Mouse (Mus musculus): Measurements from ENCODE around the gene Unc50. TPM values are rescaled to one million over a fixed set of nuclear protein-coding genes. Genes with fewer than 3 reads are reported as not detected.
A peak's percentile ranks its signal among the peaks of the same experiment; 100 is the strongest.

Gene Unc50
- total RNA-seq (2014; rRNA removed) (78.3 and 88.8 TPM in 2 replicates), polyA plus RNA-seq (2015; fragmentation: Nextera tagmentation; extraction: Ambion mirVana) (125 and 139 TPM in 2 replicates)

DNA sequence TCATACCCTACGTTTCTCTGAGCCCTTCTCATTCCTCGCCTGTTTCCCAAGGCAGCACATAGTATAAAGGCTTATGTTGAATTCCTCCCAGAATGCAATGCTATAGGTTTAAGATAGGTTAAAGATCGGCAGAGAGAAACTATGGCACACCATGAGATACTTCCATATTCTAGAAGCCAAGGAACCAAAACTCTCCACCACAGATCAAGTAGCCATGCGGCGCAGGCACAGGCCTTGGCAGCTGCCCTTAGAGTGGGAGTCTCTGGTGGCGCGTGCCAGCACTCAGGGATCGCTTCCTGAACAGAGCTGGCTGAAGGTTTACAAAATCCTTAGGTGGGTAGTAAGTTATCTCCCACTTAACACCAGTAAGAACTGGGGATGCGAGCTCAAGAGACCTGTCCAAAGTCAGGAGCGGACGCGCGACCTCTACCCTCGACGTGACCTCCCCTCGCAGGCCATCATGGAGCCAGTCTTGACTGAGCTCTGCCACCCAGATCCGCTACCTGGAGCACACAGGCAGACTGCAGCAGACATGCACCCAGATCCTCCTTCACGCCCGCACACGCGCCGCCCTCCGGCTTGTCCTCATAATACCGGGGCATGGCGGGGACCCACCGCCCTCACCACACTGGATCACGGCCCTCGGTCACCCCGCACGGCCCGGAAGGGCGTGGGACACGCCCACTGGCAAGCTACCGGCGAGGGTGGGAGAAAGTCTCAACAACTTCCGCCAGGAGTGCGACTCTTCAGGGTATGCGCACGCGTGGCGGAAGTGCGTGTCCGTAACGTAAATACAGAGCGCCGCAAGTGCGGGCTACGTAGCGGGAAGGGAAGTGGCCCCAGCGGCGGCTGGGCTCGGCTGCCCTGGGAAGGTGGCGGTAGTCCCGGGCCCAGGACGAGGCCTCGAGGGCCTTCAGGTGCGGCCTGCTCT, at the start of gene Unc50, which contains the start of gene Coa5:
TSS of gene Unc50 (plus strand) at position 774 of the 931 bp plus-strand sequence.
TSS of gene Coa5 (minus strand) at position 738 of the 931 bp plus-strand sequence.
- peak; percentile 29; the same call in 1 of the 2 replicates for TF ChIP-seq CTCF (IDR thresholded peaks at IDR 0.05; ENCODE audit: low read depth)
- Histone ChIP-seq H3K27ac (ENCODE audit: low read depth, low read length) (peak within 1 kb of the TSS; percentile 82), H3K4me2 (ENCODE audit: low read depth) (peak within 1 kb of the TSS; percentile 94), H3K9ac (peak within 1 kb of the TSS; percentile 88), H3K36me3 (ENCODE audit: insufficient read depth) (peaks cover 25% of the 10 kb centered on the region), H3K9me3 (ENCODE audit: low read length) (no peaks in the 10 kb centered on the region), H3K4me3 (ENCODE audit: low read depth, low read length) (peak within 1 kb of the TSS; percentile 93), H3K4me1 (ENCODE audit: insufficient read depth) (peaks cover 14% of the 10 kb centered on the region), H3K27me3 (ENCODE audit: insufficient read depth, low read length) (no peaks in the 10 kb centered on the region)
- WGBS: 4% methylated on average over 57 of the region's 57 CpGs
- peak; percentile 99 for ATAC-seq
- DNase-seq: peak; percentile 96

DNA sequence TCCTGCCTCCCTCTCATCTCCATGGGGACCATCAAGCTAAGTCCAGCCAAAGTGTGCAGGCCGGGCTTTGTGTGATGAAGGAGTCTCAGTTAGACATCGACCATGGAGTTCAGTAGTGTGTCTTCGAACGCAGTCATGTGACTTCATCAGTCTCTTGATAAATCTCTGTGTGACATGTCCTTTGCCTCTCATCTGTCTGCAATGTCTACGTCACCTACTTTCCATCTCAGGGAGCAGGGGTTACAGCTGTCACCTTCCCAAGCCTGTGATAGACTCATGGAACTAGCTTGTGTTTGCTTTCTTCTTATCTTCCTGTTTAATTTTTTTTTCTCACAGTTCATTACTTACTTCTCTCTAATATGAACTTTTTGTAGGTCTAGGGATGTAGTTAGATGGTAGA, 49.0 kb upstream of the Unc50 start:
- 91% methylated on average over 5 of the region's 5 CpGs for WGBS
- H3K36me3 ChIP-seq (ENCODE audit: insufficient read depth): peaks cover 51% of the 10 kb centered on the region
- no peak for ATAC-seq

DNA sequence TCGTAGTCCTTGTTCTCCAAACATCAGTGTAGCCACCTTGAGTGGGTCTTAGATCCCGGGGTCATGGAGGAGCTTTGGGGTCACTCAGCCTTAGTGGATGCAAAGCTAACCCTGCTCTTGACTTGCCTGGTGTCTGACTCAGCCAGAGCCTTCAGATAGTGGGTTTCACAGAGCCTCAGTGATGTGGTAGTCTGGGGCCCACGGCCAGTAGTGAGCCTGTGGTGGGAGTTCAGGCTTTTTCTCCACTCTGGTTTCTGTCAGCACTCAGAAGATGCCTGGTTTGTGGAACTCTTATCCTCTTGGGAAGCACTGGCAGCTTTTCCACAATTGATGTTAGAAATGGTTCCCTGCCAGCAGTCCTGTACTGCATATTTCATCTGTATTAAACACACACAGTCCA, 45.6 kb upstream of the Unc50 start:
- no peaks in the 10 kb centered on the region for H3K9me3 ChIP-seq (ENCODE audit: low read length)
- TF ChIP-seq CTCF (IDR thresholded peaks at IDR 0.05; ENCODE audit: low read depth): no peak

More for the DNA sequence above, 49.0 kb upstream of the Unc50 start:
- H3K4me1 ChIP-seq (ENCODE audit: insufficient read depth): no peaks in the 10 kb centered on the region
- H3K9me3 ChIP-seq (ENCODE audit: low read length): no peaks in the 10 kb centered on the region
- no peak for DNase-seq
- H3K4me3 ChIP-seq (ENCODE audit: low read depth, low read length): no peak overlapping the region
- no peak for TF ChIP-seq CTCF (IDR thresholded peaks at IDR 0.05; ENCODE audit: low read depth)
- H3K27ac ChIP-seq (ENCODE audit: low read depth, low read length): no peak overlapping the region
- no peak overlapping the region for H3K9ac ChIP-seq
- H3K27me3 ChIP-seq (ENCODE audit: insufficient read depth, low read length): no peaks in the 10 kb centered on the region
- no peak overlapping the region for H3K4me2 ChIP-seq (ENCODE audit: low read depth)

DNA sequence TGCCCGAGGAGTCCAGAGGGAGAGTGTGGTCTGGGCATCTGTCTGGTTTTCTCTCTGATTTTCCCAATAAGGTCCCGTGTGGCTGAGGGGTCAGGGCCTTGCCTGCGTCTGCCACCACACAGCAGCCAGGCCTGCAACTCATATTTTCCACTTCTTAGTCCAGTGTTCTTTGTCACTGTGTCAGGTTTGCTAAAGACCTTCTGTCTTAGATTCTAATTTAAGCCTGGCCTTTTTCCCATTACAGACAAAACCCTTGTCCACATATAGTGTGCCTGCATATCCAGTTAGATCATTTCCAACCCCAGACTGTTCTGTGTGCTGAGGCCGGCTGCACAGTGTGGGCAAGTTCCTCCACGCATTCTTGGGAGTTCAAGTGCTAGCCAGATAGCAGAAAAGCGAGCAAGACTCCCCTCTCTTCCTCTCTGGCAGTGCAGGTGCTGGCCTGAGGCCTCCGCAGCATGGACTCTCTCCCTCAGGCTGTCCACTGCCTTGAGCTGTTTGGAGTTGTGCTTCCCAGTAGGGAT, 43.4 kb upstream of the Unc50 start:
- Histone ChIP-seq H3K36me3 (ENCODE audit: insufficient read depth) (peaks cover 48% of the 10 kb centered on the region), H3K4me3 (ENCODE audit: low read depth, low read length) (no peak overlapping the region)

More for the DNA sequence above, 45.6 kb upstream of the Unc50 start:
- no peak for DNase-seq
- WGBS: 92% methylated on average over 3 of the region's 3 CpGs
- no peak overlapping the region for H3K9ac ChIP-seq
- no peak for ATAC-seq
- no peak overlapping the region for H3K4me2 ChIP-seq (ENCODE audit: low read depth)
- no peaks in the 10 kb centered on the region for H3K27me3 ChIP-seq (ENCODE audit: insufficient read depth, low read length)
- H3K4me1 ChIP-seq (ENCODE audit: insufficient read depth): no peaks in the 10 kb centered on the region
- H3K4me3 ChIP-seq (ENCODE audit: low read depth, low read length): no peak overlapping the region
- H3K27ac ChIP-seq (ENCODE audit: low read depth, low read length): no peak overlapping the region
- peaks cover 45% of the 10 kb centered on the region for H3K36me3 ChIP-seq (ENCODE audit: insufficient read depth)

DNA sequence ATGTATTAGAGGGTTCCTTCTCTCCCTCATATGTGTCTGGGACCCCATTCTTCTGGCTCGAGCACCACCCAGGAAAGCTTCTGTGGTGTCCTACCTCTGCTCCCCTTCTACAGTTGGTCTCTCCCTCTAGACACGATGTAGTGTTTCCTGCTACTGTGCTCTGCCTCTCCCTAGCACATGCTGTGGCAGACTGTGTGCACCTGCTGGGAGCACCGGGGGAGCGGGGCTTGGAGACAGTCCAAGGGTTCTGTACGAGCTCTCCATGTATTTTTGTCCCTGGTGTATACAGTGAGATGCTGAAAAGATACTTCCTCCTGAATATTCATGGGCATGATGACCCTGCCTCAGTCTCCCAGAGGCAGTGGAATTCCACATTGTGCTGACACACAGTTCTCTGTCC, 36.8 kb upstream of the Unc50 start:
- DNase-seq (no peak), ATAC-seq (no peak)
- TF ChIP-seq CTCF (IDR thresholded peaks at IDR 0.05; ENCODE audit: low read depth): no peak
- peaks cover 69% of the 10 kb centered on the region for H3K36me3 ChIP-seq (ENCODE audit: insufficient read depth)
- no peak overlapping the region for H3K9ac ChIP-seq
- H3K27me3 ChIP-seq (ENCODE audit: insufficient read depth, low read length): no peaks in the 10 kb centered on the region
- no peaks in the 10 kb centered on the region for H3K9me3 ChIP-seq (ENCODE audit: low read length)
- no peak overlapping the region for H3K27ac ChIP-seq (ENCODE audit: low read depth, low read length)
- H3K4me1 ChIP-seq (ENCODE audit: insufficient read depth): no peaks in the 10 kb centered on the region
- H3K4me3 ChIP-seq (ENCODE audit: low read depth, low read length): no peak overlapping the region
- H3K4me2 ChIP-seq (ENCODE audit: low read depth): no peak overlapping the region
- WGBS: 54% methylated on average over 5 of the region's 5 CpGs

More for the DNA sequence above, 43.4 kb upstream of the Unc50 start:
- no peaks in the 10 kb centered on the region for H3K27me3 ChIP-seq (ENCODE audit: insufficient read depth, low read length)
- TF ChIP-seq CTCF (IDR thresholded peaks at IDR 0.05; ENCODE audit: low read depth): no peak
- 73% methylated on average over 7 of the region's 7 CpGs for WGBS
- H3K4me2 ChIP-seq (ENCODE audit: low read depth): no peak overlapping the region
- H3K9ac ChIP-seq: no peak overlapping the region
- H3K27ac ChIP-seq (ENCODE audit: low read depth, low read length): no peak overlapping the region
- no peaks in the 10 kb centered on the region for H3K9me3 ChIP-seq (ENCODE audit: low read length)
- no peaks in the 10 kb centered on the region for H3K4me1 ChIP-seq (ENCODE audit: insufficient read depth)
- no peak for ATAC-seq
- no peak for DNase-seq

DNA sequence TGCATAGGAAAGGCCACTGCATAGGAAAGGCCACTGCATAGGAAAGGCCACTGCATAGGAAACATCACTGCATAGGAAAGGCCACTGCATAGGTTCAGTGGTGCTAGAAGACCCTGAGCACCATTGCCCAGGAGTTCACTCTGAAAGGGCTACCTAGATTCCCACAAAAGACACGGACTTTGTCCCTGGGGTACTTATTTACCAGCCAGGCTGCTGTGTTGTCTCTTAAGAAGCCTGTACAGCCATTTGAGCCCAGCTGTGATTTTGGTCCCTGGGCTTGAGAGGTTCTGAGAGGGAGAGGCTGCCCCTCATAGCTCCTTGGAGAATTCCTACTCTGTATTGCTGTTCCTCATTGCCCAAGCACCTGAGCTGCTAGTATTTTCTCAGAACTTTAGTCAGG, 33.5 kb upstream of the Unc50 start:
- WGBS: 83% methylated on average over 1 of the region's 1 CpGs
- peaks cover 59% of the 10 kb centered on the region for H3K36me3 ChIP-seq (ENCODE audit: insufficient read depth)
- no peaks in the 10 kb centered on the region for H3K27me3 ChIP-seq (ENCODE audit: insufficient read depth, low read length)
- H3K9me3 ChIP-seq (ENCODE audit: low read length): no peaks in the 10 kb centered on the region
- ATAC-seq: no peak
- no peak for TF ChIP-seq CTCF (IDR thresholded peaks at IDR 0.05; ENCODE audit: low read depth)
- H3K9ac ChIP-seq: no peak overlapping the region
- no peak for DNase-seq
- H3K27ac ChIP-seq (ENCODE audit: low read depth, low read length): no peak overlapping the region
- H3K4me1 ChIP-seq (ENCODE audit: insufficient read depth): no peaks in the 10 kb centered on the region
- H3K4me2 ChIP-seq (ENCODE audit: low read depth): no peak overlapping the region
- no peak overlapping the region for H3K4me3 ChIP-seq (ENCODE audit: low read depth, low read length)

DNA sequence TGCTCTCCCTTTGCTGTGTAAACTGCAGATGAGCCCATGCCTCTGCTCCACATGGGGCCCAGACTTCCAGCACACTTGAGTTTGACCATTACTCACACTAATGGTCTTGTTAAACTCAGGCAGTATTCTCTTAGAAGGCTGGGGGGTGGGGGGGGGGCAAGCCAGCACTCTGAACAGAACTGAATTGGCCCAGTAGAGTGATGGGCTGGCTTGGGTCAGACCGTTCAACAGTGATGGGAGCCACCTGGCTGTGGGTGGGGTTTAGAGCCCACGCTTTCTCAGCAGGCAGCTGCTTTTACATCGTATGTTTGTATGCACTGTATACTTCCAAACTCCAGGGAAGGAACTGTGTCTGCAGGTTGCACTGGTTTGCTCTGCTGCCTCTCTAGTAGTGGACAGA, 31.0 kb upstream of the Unc50 start:
- ATAC-seq (no peak), DNase-seq (no peak)
- no peaks in the 10 kb centered on the region for H3K27me3 ChIP-seq (ENCODE audit: insufficient read depth, low read length)
- TF ChIP-seq CTCF (IDR thresholded peaks at IDR 0.05; ENCODE audit: low read depth): no peak
- H3K4me2 ChIP-seq (ENCODE audit: low read depth): no peak overlapping the region
- WGBS: 77% methylated on average over 3 of the region's 3 CpGs
- H3K4me3 ChIP-seq (ENCODE audit: low read depth, low read length): no peak overlapping the region
- H3K27ac ChIP-seq (ENCODE audit: low read depth, low read length): no peak overlapping the region
- no peak overlapping the region for H3K9ac ChIP-seq
- H3K36me3 ChIP-seq (ENCODE audit: insufficient read depth): peaks cover 61% of the 10 kb centered on the region
- H3K9me3 ChIP-seq (ENCODE audit: low read length): no peaks in the 10 kb centered on the region
- H3K4me1 ChIP-seq (ENCODE audit: insufficient read depth): no peaks in the 10 kb centered on the region

Data from forebrain, postnatal 0 days (tissue).